Mouse (Mus musculus): ENCODE data around the gene Dnaaf2. TPM values are rescaled to one million over a fixed set of nuclear protein-coding genes. Genes with fewer than 3 reads are reported as not detected.
"Not testable (repeated sequence)": the region's sequence is repeated elsewhere in the genome, so short reads cannot be mapped to it uniquely, and the experiment has no call there.

Gene Dnaaf2
- total RNA-seq, 2 experiments from 2014 or later, result 1.2 to 1.5 TPM

DNA sequence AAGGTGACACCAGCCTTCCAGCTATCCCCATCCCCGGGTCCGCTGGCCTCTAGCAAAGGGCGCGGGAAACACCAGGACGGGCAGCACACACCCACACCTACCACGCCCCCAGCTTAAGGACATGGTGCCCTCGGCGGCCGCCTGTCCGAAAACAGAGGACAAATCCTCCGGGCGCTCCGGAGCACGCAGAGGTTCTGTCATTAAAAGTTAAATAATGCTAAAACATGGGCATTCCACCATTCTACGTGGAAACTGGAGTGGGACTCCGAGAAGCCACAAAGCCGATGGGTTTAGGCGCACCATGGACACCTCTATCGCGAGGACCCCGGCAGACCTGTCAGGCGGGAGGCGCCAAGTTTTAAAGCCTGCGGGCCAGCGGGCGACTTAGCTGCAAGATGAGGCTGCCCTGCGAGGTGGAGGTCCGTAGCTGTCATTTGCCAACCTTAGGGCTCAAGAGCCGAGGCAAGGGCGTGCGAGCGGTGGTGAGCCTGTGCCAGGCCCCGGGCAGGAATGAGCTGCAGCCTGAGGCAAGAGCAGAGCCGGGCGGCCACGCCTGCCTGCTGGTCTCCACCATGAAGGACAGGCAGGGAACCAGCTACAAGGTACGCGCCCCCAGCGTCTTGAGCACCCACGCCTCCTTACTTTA is 29.6 kb downstream of the Dnaaf2 start, which contains the start of gene Lrr1:
Gene Lrr1 (plus strand): TSS at position 354 of the 646 bp plus-strand sequence.
- peak; percentile 84 to 87 for DNase-seq (ENCODE audit: low spot score in 2 of 2)
- intact Hi-C loops (cut with DNase I), result no loop called here

DNA sequence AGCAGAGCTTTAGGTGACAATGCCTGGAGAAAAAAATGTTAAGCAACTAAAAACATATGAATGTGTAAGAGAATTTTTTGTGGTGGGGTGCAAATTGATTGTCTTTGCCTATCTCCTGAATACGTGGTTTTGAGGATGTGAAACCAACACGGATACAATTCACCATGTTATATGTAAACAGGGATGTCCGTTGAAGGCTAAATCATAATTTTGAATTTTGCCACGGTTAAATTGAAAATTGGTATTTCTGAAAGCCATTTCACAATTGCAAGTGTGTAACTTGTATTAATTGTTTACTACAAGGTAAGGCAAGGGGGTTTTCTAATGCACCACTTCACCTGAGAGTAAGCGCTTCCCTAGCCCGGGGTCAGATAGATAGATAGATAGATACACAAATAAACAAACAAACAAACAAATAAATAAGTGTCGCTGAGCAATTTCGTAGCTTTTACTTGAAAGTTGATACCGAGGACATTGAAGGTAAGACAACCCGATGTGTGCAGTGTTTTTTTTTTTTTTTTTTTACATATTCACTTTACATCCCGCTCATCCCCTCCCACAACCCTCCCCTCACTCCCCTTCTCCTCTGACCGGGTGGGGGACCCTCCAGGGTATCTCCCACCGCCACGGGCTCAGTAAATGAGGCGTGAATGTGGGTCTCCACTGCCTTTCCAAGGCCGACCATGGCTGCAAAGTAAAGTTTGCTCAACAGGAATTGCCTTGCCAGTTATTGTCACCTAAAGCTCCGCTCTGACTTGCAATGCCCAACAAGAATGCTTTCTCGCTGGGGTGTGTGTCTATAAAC is 30.4 kb downstream of the Dnaaf2 start:
- intact Hi-C loops (cut with DNase I), result no loop called here

DNA sequence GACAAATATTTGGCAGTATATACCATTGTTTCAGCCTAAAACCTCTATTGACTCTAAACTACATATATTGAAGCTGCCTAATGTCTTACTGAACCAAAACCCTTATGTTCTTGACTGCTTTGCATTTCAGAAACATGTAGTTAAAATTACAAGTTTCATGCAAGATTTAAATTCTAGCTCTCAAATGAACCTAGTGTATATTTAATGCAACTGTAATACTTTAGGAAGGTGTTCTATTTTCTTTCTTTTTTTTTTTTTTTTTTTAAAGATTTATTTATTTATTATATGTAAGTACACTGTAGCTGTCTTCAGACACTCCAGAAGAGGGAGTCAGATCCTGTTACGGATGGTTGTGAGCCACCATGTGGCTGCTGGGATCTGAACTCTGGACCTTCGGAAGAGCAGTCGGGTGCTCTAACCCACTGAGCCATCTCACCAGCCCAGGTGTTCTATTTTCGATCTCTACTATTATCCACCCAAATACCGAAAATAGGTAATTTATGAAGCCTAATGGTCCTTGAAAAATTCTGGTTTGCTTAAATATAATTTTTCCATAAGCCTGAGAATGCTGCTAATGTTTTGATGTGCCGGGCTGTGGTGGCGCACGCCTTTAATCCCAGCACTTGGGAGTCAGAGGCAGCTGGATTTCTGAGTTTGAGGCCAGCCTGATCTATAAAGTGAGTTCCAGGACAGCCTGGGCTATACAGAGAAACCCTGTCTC is 31.2 kb downstream of the Dnaaf2 start:
- DNase-seq (ENCODE audit: low spot score in 2 of 2); intact Hi-C loops (cut with DNase I): not testable (repeated sequence)

More for the DNA sequence above, 30.4 kb downstream of the Dnaaf2 start:
- no peak for DNase-seq (ENCODE audit: low spot score in 2 of 2)

DNA sequence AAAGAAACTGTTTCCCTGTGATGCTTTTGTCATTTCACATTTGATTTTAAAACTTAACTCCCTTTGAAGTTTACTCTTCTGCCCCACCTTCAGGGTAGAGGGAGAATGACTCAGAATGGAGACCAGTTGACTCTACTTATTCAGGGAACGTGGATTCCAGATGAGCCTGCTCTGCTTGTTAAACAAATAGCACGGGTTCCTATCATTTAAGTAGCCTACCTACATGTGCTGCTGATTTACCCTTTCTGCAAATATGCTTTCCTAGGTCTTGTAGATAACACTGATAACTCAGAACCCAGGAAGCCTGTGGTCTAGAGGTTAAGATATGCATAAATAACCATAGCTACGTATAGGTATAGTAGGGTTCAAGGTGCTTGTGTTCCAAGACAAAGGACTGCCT is 33.3 kb downstream of the Dnaaf2 start:
- intact Hi-C loops (cut with DNase I), result no loop called here
- DNase-seq (ENCODE audit: low spot score in 2 of 2), result no peak

DNA sequence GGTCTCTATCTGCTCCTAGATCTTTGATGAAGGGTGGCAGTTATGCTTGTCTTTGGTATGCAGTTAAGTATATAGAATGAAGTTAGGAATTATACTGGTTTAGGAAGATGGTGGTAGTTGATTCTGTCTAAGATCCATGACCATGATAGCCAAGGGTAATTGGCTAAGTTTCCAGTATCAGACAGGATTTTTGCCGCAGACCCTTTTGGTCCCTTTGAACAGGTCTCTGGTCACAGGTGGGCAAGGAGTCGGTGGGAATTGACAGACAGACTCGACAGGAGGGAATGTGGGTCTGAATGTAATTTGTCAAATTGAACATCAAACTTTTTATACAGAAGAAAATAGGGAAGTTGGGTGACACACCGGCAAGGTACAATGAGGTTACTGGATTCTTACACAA is 34.6 kb downstream of the Dnaaf2 start:
- DNase-seq (ENCODE audit: low spot score in 2 of 2); intact Hi-C loops (cut with DNase I): not testable (repeated sequence)

DNA sequence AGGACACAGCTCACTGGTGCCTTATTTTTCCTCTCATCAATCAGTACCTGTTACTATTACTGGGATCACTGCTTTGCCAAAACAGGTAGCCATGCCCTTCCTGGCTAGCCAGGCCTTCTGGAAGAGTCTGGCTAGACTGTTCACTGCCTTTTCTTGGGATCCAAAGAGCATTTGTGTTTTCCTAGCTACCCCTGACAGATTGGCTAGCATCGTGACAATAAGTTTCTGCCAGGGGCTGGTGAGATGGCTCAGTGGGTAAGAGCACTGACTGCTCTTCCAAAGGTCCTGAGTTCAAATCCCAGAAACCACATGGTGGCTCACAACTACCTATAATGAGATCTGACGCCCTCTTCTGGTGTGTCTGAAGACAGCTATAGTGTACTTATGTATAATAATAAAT is 37.6 kb downstream of the Dnaaf2 start:
- intact Hi-C loops (cut with DNase I); DNase-seq (ENCODE audit: low spot score in 2 of 2): not testable (repeated sequence)

DNA sequence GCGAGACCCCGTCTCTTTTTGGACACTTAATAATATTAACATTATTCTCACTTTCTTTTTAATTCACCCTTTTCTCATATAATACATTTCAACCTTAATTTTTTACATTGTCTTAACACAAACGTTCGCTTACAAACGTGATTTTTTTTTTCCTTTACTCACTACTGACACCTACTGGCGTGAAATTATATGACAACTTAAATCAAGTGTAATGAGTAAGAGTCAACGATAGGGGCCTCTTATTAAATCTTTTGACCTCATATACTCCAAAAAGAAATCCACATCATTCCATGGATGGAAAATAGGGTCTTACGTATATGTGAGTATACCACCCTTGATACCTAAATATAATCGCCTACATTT is 38.7 kb downstream of the Dnaaf2 start:
- intact Hi-C loops (cut with DNase I), result no loop called here
- DNase-seq (ENCODE audit: low spot score in 2 of 2), result peak; percentile 22 to 44

DNA sequence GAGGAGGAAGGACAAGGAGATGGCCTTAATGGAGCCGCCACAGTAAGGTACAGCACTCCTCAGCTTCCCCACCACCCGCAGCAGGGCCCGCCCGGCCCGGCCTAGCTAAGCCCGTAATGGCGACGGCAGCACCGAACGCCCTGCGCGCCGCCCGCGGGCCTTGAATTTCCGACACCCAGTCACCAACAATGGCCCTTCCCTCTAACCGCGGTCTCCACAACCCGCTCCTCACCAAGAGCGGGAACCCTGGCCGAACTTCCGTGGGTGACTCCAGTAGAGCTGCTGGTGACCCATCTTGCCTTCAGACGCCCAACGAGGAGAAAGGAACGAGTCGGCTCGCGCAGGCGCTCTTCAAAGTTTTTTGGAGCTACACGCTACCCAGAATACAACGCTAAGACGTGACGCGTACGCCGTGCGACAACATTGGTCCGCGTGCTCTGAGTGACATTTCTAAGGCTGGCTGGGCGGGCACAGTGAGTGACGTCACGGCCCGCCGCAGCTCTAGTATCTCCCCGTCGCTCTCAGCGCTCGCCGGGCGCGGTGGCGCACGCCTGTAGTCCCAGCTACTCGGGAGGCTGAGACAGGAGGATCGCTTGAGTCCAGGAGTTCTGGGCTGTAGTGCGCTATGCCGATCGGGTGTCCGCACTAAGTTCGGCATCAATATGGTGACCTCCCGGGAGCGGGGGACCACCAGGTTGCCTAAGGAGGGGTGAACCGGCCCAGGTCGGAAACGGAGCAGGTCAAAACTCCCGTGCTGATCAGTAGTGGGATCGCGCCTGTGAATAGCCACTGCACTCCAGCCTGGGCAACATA is 39.3 kb downstream of the Dnaaf2 start, which contains the start of gene Rps29:
Gene Rps29 (minus strand): TSS at position 422 of the 813 bp plus-strand sequence.
- peak; percentile 99 for DNase-seq (ENCODE audit: low spot score in 2 of 2)
- intact Hi-C loops (cut with DNase I), result not testable (repeated sequence)

DNA sequence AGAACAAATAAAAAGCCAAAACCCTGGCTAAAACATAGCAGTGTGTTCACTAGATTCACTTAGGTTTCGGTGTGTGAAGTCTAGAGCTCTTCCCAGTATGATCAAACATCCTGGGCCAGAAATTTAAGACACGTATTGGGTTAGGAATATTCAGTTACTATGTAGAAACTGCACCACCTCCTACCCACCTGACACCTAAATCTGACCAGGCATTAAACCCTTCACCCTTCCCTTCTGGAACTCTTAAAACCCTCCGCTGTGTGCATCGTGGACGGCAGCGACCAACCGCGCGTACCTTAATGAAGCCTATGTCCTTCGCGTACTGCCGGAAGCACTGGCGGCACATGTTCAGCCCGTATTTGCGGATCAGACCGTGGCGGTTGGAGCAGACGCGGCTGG is 39.9 kb downstream of the Dnaaf2 start:
- intact Hi-C loops (cut with DNase I), result no loop called here
- no peak for DNase-seq (ENCODE audit: low spot score in 2 of 2)

DNA sequence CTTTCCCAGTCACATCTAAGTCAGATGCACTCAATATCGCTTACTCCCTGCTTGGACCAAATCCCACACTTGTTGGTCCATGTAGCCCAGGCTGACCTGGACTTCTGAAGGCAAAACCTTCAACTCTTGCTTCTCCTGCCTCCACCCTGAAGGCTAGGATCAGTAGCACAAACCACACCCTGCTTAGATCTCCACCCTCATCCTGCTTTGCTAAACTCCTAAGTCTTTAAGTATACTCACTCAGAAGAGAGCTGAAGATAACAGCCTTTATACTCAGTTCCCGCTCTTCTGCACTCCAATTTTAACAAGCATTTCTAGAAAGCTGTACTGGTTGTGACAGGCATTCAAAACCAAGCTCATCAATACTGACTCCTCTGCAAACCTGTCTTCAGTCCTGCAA is 41.1 kb downstream of the Dnaaf2 start:
- intact Hi-C loops (cut with DNase I), result no loop called here
- DNase-seq (ENCODE audit: low spot score in 2 of 2), result no peak

DNA sequence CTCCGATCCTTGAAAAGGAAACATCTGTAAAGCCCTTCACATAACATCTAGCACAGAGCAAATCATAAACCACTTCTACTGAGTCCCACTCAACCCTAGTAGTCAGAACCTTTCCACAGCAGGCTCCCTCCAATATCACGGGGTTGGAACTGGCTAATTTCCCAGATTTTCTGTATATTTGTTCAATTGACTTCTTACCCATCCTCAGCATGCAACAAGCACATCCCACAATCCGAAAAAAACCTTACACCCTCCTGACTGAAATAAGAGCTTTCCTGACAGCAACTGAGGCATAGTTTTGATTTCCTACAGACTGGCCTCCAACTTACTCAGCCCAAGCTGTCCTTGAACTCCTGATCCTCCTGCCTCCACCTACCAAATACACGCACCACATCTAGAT is 41.8 kb downstream of the Dnaaf2 start:
- intact Hi-C loops (cut with DNase I), result no loop called here
- DNase-seq (ENCODE audit: low spot score in 2 of 2), result no peak

DNA sequence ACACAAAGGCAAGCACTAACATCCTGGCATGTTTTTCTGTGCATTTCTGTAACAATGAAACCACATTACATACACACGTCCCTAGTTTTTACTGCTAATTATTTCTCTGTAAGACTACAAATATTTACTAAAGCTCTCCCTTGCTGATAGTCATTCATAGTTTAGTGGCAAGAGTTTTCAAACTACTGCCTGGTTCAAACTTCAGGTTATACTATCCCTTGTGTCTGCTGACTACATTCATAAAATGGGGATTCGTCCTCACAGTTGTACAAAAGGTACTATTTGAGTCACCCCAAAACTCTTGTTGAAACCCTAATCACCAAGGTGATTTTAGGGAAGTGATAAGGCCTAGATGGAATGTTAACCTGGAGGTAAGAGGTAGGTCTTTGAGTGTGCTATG is 42.3 kb downstream of the Dnaaf2 start:
- intact Hi-C loops (cut with DNase I), result no loop called here
- DNase-seq (ENCODE audit: low spot score in 2 of 2), result no peak

DNA sequence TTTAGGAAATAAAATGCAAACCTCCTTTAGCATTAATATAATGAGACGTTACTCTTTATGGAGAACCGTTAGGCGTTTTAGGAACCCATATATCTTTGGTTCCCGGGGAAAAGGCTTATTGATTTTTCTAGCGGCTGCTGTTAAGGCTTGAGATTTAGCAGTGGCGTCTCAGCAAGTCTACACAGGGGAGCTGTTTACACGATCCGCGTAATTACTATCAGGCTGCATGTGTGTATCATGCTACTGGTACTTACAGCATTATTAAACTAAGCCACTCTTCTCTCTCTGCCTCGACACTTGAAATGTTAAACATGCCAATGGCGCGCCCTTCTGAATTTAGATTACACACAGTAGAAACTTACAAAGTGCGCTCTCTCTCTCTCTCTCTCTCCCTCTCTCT is 48.2 kb downstream of the Dnaaf2 start:
- intact Hi-C loops (cut with DNase I), result no loop called here
- DNase-seq (ENCODE audit: low spot score in 2 of 2), result no peak

DNA sequence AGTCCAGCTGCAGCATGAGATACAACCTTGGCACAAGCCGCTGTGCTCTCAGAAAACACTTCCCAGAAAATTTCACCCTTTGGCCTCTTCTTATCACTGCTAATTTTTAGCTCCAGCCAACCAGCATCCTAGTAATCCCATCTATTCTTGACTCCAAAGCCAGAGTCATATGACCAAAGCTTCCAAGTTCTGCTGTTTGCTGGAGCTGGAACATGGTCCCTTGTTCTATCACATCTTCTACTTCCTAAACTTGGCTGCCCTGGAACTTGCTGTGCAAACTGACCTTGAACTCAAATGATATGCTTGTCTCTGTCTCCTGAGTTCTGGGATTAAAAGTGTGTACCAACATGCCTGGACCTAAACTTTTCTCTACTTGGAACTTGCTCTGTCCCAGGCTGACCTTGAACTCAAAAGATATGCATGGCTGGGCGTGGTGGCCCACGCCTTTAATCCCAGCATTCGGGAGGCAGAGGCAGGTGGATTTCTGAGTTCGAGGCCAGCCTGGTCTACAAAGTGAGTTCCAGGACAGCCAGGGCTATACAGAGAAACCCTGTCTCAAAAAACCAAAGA is 51.0 kb downstream of the Dnaaf2 start:
- intact Hi-C loops (cut with DNase I), result no loop called here
- DNase-seq (ENCODE audit: low spot score in 2 of 2), result no peak

DNA sequence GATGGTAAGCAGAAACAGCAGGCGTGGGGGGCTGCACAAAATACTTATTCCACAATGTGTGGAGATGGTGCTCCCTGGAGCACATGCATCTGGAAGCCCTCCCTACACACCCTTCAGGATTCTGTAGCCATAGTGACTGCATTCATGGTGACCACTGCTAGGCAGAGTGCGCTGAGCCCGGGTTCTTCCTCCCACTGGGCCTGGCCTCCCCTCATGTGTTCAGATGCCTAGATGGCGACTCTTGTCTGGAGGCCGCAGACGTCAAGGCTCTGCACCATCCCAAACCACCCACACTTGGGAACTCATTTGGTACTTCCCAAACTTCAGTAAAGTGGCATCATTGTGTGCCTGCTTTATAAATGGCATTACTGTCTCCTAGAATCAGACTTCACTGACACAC is 54.8 kb downstream of the Dnaaf2 start:
- intact Hi-C loops (cut with DNase I), result no loop called here
- DNase-seq (ENCODE audit: low spot score in 2 of 2), result no peak

DNA sequence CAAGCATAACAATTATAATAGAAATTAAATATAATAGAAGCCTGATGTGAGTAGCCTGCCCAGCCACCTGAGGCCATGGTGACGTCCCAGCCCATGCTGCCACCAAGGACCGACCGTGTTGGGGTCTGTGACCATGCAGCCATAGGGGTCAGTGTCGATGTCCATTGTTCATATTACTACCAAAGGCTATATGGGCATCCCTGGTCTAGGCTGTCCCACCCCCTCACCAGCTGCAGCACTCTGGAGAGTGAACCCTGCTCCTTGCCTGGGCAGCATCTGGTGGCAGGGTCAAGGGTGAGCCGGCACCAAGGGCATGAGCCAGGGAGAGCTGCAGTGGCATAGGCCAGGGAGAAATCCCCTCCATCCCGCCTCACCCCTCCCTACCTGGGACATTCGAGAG is 58.4 kb downstream of the Dnaaf2 start:
- intact Hi-C loops (cut with DNase I), result no loop called here
- no peak for DNase-seq (ENCODE audit: low spot score in 2 of 2)

DNA sequence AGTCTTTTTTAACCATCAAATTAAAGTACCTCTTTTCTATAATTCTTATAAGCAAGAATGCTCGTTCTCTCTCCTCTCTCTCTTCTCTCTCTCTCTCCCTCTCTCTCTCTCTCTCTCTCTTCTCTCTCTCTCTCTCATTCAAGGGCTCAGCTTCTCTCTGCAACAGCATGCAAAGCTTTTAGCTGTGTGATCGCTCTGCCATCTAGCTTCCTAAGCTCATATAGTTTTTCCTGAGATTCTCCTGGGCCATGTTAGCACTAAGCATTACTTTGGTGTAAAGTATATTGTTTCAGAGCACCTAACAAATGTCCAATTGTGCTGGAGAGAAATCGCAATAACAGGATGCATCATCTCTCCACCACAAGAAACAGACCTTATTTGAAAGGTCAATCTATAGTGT is 59.0 kb downstream of the Dnaaf2 start:
- intact Hi-C loops (cut with DNase I), result no loop called here
- DNase-seq (ENCODE audit: low spot score in 2 of 2), result no peak

Data from left cerebral cortex, postnatal 25 days (tissue).